Comparison of ENCODE assay signal across 16 mouse cellular contexts in the genomic region with DNA sequence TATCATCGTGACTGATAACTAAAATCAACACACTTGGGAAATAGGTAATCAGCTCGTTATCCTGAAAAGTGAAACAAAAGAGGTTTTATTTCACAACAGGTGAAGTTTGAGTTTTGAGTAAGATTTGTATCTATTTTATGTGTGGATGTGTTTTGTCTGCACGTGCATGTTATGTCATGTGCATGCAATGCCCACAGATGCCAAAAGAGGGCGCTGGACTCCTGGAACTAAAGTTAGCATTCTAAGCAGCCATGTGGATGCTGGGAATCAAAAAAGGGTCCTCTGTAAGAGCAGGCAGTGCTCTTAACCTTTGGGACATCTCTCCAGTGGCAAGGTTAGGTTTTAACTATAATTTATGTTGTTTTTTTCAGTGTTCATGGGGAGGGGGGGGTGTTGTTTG. TPM values are rescaled to one million over a fixed set of nuclear protein-coding genes. Genes with fewer than 3 reads are reported as not detected.
DNase-seq lines count a peak whose midpoint lies in the region; ATAC-seq and TF ChIP-seq lines count a peak whose summit lies in the region.
"Had no signal": no experiment of that assay in that cellular context is flagged by ENCODE, and none has a peak within 500 bp of the region (broad histone marks: within the 10 kb centered on the region; RNA-seq: fewer than 3 reads in every experiment).

No protein-coding gene starts in this region.

- no peak for ATAC-seq in heart, postnatal 0 days (ENCODE audit: insufficient read depth, low read depth)
- no peak for ATAC-seq in lung, postnatal 0 days
- ATAC-seq: forebrain, embryonic 16.5 days had no signal

- DNase-seq in heart, postnatal 0 days (ENCODE audit: low spot score), result no peak
- DNase-seq in heart, adult 11 months, result no peak
- no peak for DNase-seq in lung, postnatal 0 days (ENCODE audit: low spot score)
- no peak for DNase-seq in lung, adult 18-20 months
- DNase-seq in ES-CJ7 (ENCODE audit: low read depth, low spot score), result peak; percentile 43
- peak; percentile 11 for DNase-seq in c-Kit-positive CD71-positive TER-119-positive erythroid progenitor cells, embryonic 14.5 days (ENCODE audit: low spot score)
- DNase-seq in B cell, adult 2 months, result no peak
- no peak for DNase-seq in embryo, embryonic 11 days
- DNase-seq: adrenal gland, adult 8-10 months; kidney, adult 9 months; layer of hippocampus, adult 9-11 months; left cerebral cortex, postnatal 4 days had no signal

- TF ChIP-seq EP300 in heart, postnatal 0 days (IDR thresholded peaks at IDR 0.05; ENCODE audit: low read depth), result no peak
- TF ChIP-seq EP300 in lung, postnatal 0 days (IDR thresholded peaks at IDR 0.05), result no peak

- H3K9me3 ChIP-seq in heart, postnatal 0 days (replicated peaks; ENCODE audit: control insufficient read depth, low read length), result no peaks in the 10 kb centered on the region
- no peaks in the 10 kb centered on the region for H3K9me3 ChIP-seq in lung, postnatal 0 days (ENCODE audit: low read length)
- H3K9me3 ChIP-seq: hindbrain, embryonic 13.5 days; neural tube, embryonic 13.5 days had no signal

- H3K4me2 ChIP-seq in heart, postnatal 0 days (ENCODE audit: low read depth, low read length), result no peak overlapping the region
- no peak overlapping the region for H3K4me2 ChIP-seq in lung, postnatal 0 days (replicated peaks; ENCODE audit: low read depth, low read length)
- H3K4me2 ChIP-seq: hindbrain, embryonic 13.5 days; neural tube, embryonic 13.5 days had no signal

- H3K9ac ChIP-seq in heart, postnatal 0 days (replicated peaks; ENCODE audit: low read depth, low read length), result no peak overlapping the region
- H3K9ac ChIP-seq in lung, postnatal 0 days (replicated peaks; ENCODE audit: low read depth), result no peak overlapping the region
- H3K9ac ChIP-seq: hindbrain, embryonic 13.5 days; neural tube, embryonic 13.5 days had no signal

- 0 out of 2 replicates have a peak, but pooled peaks have one; percentile 1 for TF ChIP-seq CTCF in heart, postnatal 0 days (IDR thresholded peaks at IDR 0.05; ENCODE audit: low read depth)
- peak; percentile 21; the same call in 1 of the 2 replicates for TF ChIP-seq CTCF in lung, postnatal 0 days (IDR thresholded peaks at IDR 0.05)

- no peak overlapping the region for H3K4me3 ChIP-seq in heart, postnatal 0 days (ENCODE audit: low read depth, low read length)
- no peak overlapping the region for H3K4me3 ChIP-seq in lung, postnatal 0 days (ENCODE audit: low read depth, low read length)
- H3K4me3 ChIP-seq: hindbrain, embryonic 13.5 days; neural tube, embryonic 13.5 days had no signal

- no peaks in the 10 kb centered on the region for H3K27me3 ChIP-seq in heart, postnatal 0 days (ENCODE audit: control insufficient read depth, insufficient read depth, low read length)
- no peaks in the 10 kb centered on the region for H3K27me3 ChIP-seq in lung, postnatal 0 days (replicated peaks; ENCODE audit: insufficient read depth, low read length)

- H3K4me1 ChIP-seq in heart, postnatal 0 days (ENCODE audit: control insufficient read depth, insufficient read depth), result no peaks in the 10 kb centered on the region
- H3K4me1 ChIP-seq in lung, postnatal 0 days (ENCODE audit: insufficient read depth, low read depth, low read length), result no peaks in the 10 kb centered on the region

- no peaks in the 10 kb centered on the region for H3K36me3 ChIP-seq in heart, postnatal 0 days (replicated peaks; ENCODE audit: control insufficient read depth, insufficient read depth, low read length)
- H3K36me3 ChIP-seq in lung, postnatal 0 days (ENCODE audit: insufficient read depth, low read length), result no peaks in the 10 kb centered on the region
- H3K36me3 ChIP-seq: hindbrain, embryonic 13.5 days; neural tube, embryonic 13.5 days had no signal

- no peak overlapping the region for H3K27ac ChIP-seq in heart, postnatal 0 days (ENCODE audit: low read depth)
- H3K27ac ChIP-seq in lung, postnatal 0 days (ENCODE audit: low read length), result no peak overlapping the region
- H3K27ac ChIP-seq: hindbrain, embryonic 13.5 days; neural tube, embryonic 13.5 days had no signal

- 63% methylated on average over 4 of the region's 4 CpGs for WGBS in heart, postnatal 0 days
- 67% methylated on average over 4 of the region's 4 CpGs for WGBS in lung, postnatal 0 days

RNA-seq across cellular contexts. Expression of gene A530016L24Rik, which starts 26.0 kb away (rescaled TPM):
- total RNA-seq in heart, postnatal 0 days (2014; rRNA removed; ENCODE audit: low replicate concordance), result 9.9 and 14.1 TPM in 2 replicates
- polyA plus RNA-seq in heart, postnatal 0 days (2015; fragmentation: Nextera tagmentation; extraction: Ambion mirVana), result 6.0 and 6.9 TPM in 2 replicates
- 0.04 TPM in 1 of 2 replicates, not detected in the other for polyA plus RNA-seq in lung, postnatal 0 days (2015; fragmentation: Nextera tagmentation; extraction: Ambion mirVana)
- total RNA-seq: megakaryocyte, adult 5-6 weeks had no signal

RNA-seq across cellular contexts. Expression of gene Tmem179, which starts 53.3 kb away (rescaled TPM):
- 0.85 TPM in 1 of 2 replicates, not detected in the other for total RNA-seq in heart, postnatal 0 days (2014; rRNA removed; ENCODE audit: low replicate concordance)
- polyA plus RNA-seq in heart, postnatal 0 days (2015; fragmentation: Nextera tagmentation; extraction: Ambion mirVana), result 0.14 and 0.27 TPM in 2 replicates
- polyA plus RNA-seq in lung, postnatal 0 days (2015; fragmentation: Nextera tagmentation; extraction: Ambion mirVana), result 0.07 TPM in 1 of 2 replicates, not detected in the other
- total RNA-seq: megakaryocyte, adult 5-6 weeks had no signal

Comparison
In these comparisons a context has a peak if more than half of its experiments do, and no peak if none do; other contexts are left out.
1. DNase-seq: peak in ES-CJ7 (single experiment) and c-Kit-positive CD71-positive TER-119-positive erythroid progenitor cells, embryonic 14.5 days (single experiment); none in heart, postnatal 0 days (single experiment), heart, adult 11 months (single experiment), lung, postnatal 0 days (single experiment), lung, adult 18-20 months (0 of 2), B cell, adult 2 months (0 of 2) and embryo, embryonic 11 days (single experiment).